Mouse (Mus musculus) urinary bladder, postnatal 36 days (tissue): ENCODE data around the gene Ilvbl.
"Not testable (repeated sequence)": the region's sequence is repeated elsewhere in the genome, so short reads cannot be mapped to it uniquely, and the experiment has no call there.

Source experiments
- DNase-seq, 2 experiments: peaks; one replicate each; pipeline ENCODE4 v3.0.0; 2022; ENCODE audit warnings: low spot score in 2 of 2, mixed read lengths in 1 of 2

Ilvbl gene

GRCm38 (mm10) chr10:78574250-78575104 lies at the start of gene Ilvbl:
Ilvbl (plus strand) TSS chr10:78574346.
- DNase-seq: peak; percentile 93 to 94

DNA sequence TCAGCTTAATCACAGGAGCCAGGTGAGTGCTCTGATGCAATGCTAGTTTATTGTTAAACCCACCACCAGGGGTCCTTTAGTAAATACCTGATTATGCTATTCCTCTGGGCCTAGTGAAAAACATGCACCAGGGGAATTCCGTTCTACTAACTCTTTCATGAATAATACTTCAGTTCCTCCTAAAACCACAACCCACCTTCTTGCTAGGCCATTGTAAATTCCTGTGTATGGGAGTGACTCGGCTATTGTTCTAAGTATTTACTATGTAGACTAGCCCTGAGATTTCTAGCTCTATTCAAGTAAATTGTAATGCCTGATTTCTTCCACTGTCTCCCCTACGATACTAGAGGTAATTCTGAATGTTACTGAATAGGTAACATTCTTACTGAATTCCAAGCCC lies 49.1 kb upstream of the Ilvbl start:
- DNase-seq: not testable (repeated sequence)

- no peak for DNase-seq
Measured at GRCm38 (mm10) chr10:78525511-78525910, 48.6 kb upstream of the Ilvbl start.

DNA sequence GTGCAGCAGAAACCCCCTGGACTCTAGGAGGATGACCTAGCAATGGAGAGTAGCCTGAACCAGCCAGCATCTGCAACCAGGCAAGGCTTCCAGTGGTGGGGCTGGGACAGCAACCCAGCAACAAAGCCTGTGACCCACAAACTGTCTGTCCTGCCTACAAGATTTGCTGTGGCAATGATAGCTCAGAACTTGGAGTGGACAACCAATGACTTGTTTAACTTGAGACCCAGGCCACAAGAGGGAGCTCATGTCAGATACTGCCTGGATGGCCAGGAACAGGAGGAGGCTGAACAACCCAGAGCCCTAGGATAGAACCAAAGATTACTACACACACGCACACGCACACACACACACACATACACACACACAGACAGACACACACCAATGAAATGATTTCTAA lies 33.2 kb upstream of the Ilvbl start:
- DNase-seq: no peak

GRCm38 (mm10) chr10:78565070-78565469 lies 9.1 kb upstream of the Ilvbl start:
- DNase-seq: no peak

DNA sequence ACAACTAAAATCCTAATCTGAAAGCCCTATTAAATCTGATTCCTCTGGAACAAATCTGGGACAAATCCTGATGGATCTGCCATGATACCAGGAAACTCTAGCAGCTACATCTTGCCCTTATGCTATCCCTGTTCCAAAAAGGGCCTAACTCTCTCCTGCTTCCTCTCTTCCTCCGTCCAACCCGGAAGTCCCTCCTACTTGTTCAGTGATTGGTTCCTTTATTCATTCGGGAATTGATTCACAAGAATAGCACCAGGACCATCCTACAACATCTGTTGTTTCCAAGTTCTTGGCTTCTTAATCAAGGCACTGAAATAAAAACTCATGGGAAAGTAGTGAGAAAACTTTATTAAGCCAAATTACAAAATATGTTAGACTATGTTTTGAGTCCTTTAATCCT lies 5.0 kb upstream of the Ilvbl start:
- DNase-seq: no peak

- no peak for DNase-seq
Measured at GRCm38 (mm10) chr10:78569686-78570085, 4.5 kb upstream of the Ilvbl start.

- no peak for DNase-seq
Measured at GRCm38 (mm10) chr10:78570416-78570815, 3.7 kb upstream of the Ilvbl start.

GRCm38 (mm10) chr10:78570897-78571296 lies 3.2 kb upstream of the Ilvbl start:
- no peak for DNase-seq

GRCm38 (mm10) chr10:78573226-78573625 lies 920 bp upstream of the Ilvbl start:
- DNase-seq: no peak

DNA sequence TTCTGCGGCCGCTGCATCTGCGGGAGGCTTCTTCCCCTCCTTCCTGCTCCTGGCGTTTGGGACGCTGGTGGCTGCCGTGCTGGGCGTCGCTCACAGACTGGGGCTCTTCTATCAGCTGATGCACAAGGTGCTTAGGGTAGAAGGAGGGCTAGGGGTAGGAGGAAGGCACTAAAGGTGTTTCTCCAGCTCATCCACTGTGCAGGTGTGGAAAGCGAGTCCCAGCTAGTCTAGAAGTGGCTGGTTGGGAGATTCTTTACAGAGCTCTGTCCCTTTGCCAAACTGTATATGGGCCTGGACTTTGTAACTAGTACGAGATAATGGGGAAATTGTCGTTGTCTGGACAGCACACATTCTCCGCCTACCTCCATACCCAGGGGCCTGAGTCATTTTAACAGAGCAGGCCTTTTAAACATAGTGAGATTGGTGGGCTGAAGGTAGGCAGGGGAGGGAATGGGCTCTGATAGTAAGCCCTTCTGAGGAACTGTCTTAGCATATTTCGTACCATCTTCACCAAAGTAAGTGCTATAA lies 1.0 kb downstream of the Ilvbl start:
- no peak for DNase-seq

DNA sequence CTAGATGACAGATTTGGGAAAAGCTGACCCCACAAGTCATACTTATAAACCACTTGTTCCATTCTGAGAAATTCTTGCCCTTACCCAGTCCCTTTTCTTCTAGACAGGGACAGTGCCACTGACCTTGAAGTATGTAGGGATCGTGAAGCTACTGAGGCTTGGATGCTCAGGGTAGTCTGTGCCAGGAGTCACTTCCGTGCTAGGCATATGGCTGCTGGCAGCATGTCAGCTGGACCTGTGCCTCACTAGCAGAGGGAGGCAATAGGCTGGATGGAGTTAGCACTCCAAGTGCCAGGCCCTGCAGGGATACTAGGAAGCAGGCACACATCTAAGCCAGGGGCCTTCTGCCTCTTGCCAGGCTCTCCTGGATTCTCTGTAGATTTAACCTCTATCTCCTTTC lies 1.5 kb downstream of the Ilvbl start:
- DNase-seq: peak in 1 of 2 experiments; percentile 31

DNA sequence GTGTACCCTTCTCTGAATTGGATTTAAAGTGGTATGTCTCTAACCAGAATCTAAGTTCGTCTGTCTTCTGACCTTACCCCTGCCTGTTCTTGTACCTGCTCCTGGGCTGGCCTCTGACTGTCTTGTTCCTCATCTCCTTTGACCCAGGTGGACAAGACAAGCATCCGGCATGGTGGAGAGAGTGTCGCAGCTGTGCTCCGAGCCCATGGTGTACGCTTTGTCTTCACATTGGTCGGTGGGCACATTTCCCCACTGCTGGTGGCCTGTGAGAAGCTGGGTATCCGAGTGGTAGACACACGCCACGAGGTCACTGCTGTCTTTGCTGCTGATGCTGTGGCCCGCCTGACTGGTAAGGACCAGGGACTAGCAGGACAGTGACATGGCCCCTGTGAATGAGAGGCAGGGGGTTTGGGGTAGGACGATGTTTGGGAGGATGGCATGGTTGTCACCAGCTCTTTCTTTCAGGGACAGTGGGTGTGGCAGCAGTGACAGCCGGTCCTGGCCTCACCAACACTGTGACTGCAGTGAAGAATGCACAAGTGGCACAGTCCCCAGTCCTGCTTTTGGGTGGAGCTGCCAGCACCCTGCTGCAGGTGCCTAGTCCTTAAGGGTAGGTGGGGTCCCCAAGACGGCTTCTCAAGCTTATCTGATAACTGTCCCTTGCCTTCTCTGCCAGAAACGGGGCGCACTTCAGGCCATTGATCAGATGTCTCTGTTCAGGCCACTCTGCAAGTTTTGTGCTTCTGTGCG lies 2.5 kb downstream of the Ilvbl start:
- DNase-seq: no peak

DNA sequence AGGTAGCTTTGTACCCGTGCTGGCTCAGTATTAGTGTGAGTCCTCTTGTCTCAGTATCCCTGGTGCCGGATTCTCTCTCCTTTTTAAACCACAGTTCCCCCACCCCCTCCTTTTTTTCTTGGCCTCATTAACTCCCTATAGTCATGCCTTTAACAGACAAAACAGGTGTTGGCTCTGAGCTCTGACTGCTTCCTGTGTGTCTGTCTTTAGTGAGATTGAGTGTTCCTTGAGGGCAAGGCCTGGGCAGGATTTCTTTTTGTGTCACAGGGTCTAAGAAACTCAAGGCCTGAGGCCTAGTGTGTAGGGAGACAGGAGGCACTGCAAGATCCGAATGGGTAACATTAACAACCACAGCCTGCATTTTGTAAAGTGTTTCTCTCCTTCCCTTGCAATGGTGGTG lies 4.1 kb downstream of the Ilvbl start:
- DNase-seq: no peak

DNA sequence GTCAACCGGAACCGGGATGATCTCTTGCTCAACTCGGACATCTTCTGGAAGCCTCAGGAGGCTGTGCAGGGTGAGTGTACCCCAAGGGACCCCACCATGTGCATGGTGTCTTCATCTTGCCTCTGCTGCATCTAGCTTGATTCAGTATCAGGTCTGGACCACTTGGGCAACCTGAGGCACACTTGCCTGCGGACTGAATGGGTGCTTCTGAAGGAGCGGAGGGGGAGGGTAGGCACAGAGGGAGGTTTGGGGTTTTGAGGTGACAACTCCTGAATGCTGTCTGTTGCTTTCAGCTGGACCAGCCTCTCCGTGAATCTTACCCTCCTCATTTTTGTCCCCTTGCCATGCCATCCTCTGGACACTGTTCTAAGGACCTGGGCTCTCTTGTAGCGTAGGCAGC lies 7.0 kb downstream of the Ilvbl start:
- no peak for DNase-seq

GRCm38 (mm10) chr10:78583347-78583746 lies 9.2 kb downstream of the Ilvbl start:
- DNase-seq: no peak

DNA sequence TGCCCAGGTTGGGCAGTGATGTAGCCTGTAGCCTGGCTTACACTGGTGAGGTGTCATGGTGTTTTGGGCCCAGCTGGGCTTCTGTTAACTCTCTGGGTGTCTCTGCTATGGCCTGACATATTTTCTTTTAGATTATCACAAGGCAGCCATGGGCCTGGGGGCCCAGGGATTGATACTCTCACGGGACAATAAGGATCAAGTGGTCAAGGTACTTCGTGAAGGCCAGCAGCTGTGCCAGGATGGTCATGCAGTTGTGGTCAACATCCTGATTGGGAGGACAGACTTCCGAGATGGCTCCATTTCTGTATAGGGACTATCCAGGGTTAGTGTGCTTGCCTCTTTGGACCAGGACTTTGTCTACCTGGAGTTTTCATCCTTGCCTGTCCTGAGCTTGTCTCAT lies 9.8 kb downstream of the Ilvbl start:
- no peak for DNase-seq

DNA sequence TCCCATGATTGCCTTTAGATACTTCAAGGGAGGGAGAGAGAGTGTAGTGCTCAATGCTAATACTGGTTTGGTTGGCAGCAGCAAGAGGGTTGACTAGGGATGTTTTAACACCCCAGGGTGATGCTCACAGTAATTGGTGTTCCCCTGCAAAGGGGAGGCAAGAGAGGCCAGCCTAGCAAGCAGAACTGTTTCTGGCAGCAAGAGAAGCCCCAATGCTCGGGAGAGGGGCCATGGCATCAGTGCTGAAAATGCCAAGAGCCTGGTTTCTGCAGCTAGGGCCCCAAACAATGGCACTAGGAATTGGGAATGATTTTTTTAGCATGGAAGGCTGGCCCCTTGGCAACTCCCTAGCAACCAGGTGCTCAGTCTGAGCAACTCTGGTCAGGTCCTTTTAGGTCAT lies 10.8 kb downstream of the Ilvbl start:
- DNase-seq: no peak

GRCm38 (mm10) chr10:78585606-78586005 lies 11.5 kb downstream of the Ilvbl start:
- DNase-seq: no peak

DNA sequence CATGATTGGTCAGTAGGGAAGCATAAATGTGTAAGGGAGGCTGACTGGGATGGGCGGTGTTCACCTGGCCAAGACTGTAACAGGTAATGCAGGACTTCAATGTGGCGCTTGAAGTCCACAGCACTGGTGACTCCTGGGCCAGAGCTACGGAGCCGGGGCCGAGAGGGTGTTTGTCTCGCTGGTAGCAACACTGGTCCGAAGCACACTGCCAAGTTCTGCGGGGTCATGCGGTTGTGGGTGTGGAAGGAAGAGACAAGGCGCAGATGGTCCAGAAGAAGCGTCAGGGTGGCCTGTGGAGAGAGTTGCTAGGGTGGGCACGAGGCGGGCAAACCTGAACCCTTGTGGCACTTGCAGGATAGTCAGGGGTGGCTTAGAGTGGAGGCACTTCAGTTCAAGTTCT lies 11.9 kb downstream of the Ilvbl start:
- DNase-seq: no peak

GRCm38 (mm10) chr10:78589291-78589690 lies 15.1 kb downstream of the Ilvbl start:
- no peak for DNase-seq

- no peak for DNase-seq
Measured at GRCm38 (mm10) chr10:78589901-78590300, 15.8 kb downstream of the Ilvbl start.

DNA sequence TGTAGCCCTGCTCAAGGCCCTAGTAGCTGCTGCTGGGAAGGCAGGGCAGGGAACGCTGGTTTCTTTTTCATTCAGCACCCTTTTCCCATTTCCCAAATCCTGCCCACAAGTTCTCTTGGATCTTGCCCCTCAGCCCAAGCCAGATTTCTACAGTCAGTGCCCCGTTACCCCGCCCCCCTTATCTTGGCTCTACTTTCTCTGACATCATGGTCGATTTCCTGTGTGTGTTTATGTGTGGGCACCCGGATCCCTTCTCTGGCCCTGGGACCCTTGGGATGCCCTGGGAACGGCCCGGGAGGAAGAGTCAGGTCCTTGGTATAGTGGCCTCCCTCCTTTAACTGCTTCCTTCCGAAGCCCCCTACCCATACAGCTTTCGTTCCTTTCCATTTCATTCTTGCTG lies 16.6 kb downstream of the Ilvbl start:
- no peak for DNase-seq
